Mouse (Mus musculus) midbrain, embryonic 11.5 days (tissue): ENCODE results near the gene Cct6b. TPM values are rescaled to one million over a fixed set of nuclear protein-coding genes. Genes with fewer than 3 reads are reported as not detected.

ENCODE experiments used
- ATAC-seq: fragments of 200-750 bp; cut with Nextera tagmentation; 2 replicates; pipeline ENCODE4 v1.8.0; 2017; ENCODE audit warnings: moderate TSS enrichment, moderate library complexity; ENCODE audit not compliant: low FRiP score
- DNase-seq: peaks from one replicate; pipeline ENCODE4 v3.0.0; 2015; ENCODE audit warnings: low spot score; ENCODE audit errors: missing footprints
- H3K27ac ChIP-seq: fragments of 300-500 bp; sonication (generic); 2 replicates; pipeline ENCODE4 v1.5.1; 2014; ENCODE audit warnings: low read depth, low read length
- H3K27me3 ChIP-seq: fragments of 300-500 bp; sonication (generic); 2 replicates; pipeline ENCODE4 v1.6.1; 2014; ENCODE audit warnings: mild to moderate bottlenecking, low read length, moderate library complexity, mixed read lengths; ENCODE audit not compliant: control insufficient read depth, insufficient read depth
- H3K36me3 ChIP-seq: fragments of 300-500 bp; sonication (generic); 2 replicates; pipeline ENCODE4 v1.6.1; 2014; ENCODE audit warnings: mild to moderate bottlenecking, low read length, moderate library complexity, mixed read lengths; ENCODE audit not compliant: control insufficient read depth, insufficient read depth
- H3K4me1 ChIP-seq: fragments of 300-500 bp; sonication (generic); 2 replicates; pipeline ENCODE4 v1.6.1; 2014; ENCODE audit warnings: low read length; ENCODE audit not compliant: control insufficient read depth, insufficient read depth
- H3K4me2 ChIP-seq: fragments of 300-500 bp; sonication (generic); 2 replicates; pipeline ENCODE4 v1.6.1; 2014; ENCODE audit warnings: mild to moderate bottlenecking, moderate library complexity
- H3K4me3 ChIP-seq: fragments of 300-500 bp; sonication (generic); 2 replicates; pipeline ENCODE4 v1.5.1; 2014; ENCODE audit warnings: low read depth, low read length
- H3K9ac ChIP-seq: fragments of 300-500 bp; sonication (generic); 2 replicates; pipeline ENCODE4 v1.6.1; 2014; ENCODE audit warnings: low read length
- H3K9me3 ChIP-seq: fragments of 300-500 bp; sonication (generic); 2 replicates; pipeline ENCODE4 v1.6.1; 2016; ENCODE audit warnings: low read length; ENCODE audit not compliant: control insufficient read depth
- WGBS: fragments of 180-500 bp; shearing (Covaris S2); extraction: QIAGEN DNeasy Blood & Tissue Kit; methylation state at CpG from one replicate; pipeline ENCODE4 v1.1.7; 2014; 5-methylcytosine and 5-hydroxymethylcytosine counted together
- polyA plus RNA-seq: library from polyadenylated mRNA; unstranded; fragments of >200 nt; fragmentation: Nextera tagmentation; extraction: Ambion mirVana; gene quantifications from 2 replicates; pipeline ENCODE4 v1.2.1, GENCODE M21; 2014

The Cct6b gene
- polyA plus RNA-seq: 0.16 and 0.52 TPM in 2 replicates

DNA sequence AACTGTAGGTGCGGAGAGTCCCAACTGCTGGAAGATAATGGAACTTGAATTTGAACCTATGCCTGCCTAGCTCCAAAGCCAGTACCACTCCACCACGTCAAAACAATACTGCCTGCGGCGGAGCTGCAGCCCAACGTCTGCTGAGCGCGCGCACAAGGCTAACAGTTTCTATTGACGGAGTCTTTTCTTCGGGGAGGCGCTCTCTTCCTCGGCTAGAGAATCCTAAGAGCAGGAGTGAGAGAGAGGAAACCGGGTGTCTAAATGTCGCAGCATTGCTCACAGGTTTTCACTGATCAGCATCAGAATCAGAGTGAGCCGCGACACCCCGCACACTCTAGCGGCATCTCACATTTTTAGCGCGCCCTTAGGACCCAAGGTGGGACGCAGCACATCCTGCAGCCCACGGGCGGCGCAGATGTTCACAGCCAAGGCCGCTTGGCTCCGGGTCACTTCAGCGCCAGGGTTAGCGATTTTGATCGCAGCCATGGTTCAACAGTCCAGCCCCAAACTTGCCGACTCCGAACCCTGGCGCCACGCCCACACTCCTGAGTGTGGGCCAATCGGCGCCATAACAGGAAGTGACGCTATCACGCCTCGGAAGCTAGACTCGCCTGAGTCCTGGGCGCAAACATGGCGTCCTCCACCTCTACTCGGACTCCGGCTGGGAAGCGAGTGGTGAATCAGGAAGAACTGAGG, at the start of gene Cct6b, which contains the start of gene Zfp830:
TSS of gene Cct6b (minus strand) at position 580 of the 696 bp plus-strand sequence.
TSS of gene Zfp830 (plus strand) at position 604 of the 696 bp plus-strand sequence.
- Histone ChIP-seq H3K4me3 (peak within 1 kb of the TSS; percentile 93), H3K9ac (peak within 1 kb of the TSS; percentile 93), H3K27ac (peak within 1 kb of the TSS; percentile 79), H3K36me3 (no peaks in the 10 kb centered on the region), H3K4me1 (peaks cover 15% of the 10 kb centered on the region; the same call in 1 of the 2 replicates), H3K9me3 (no peaks in the 10 kb centered on the region), H3K4me2 (peak within 1 kb of the TSS; percentile 74), H3K27me3 (no peaks in the 10 kb centered on the region)
- WGBS: under 1% methylated on average over 44 of the region's 44 CpGs
- DNase-seq (peak; percentile 98), ATAC-seq (peak; percentile 100)

- H3K27me3 ChIP-seq: no peaks in the 10 kb centered on the region
- no peak overlapping the region for H3K27ac ChIP-seq
- 0 out of 2 replicates have a peak, but pooled peaks cover 2% of the 10 kb centered on the region for H3K36me3 ChIP-seq
- DNase-seq: no peak
- H3K9ac ChIP-seq: no peak overlapping the region
- no peak for ATAC-seq
- WGBS: 87% methylated on average over 5 of the region's 5 CpGs
- H3K4me3 ChIP-seq: no peak overlapping the region
- H3K4me2 ChIP-seq: no peak overlapping the region
- H3K9me3 ChIP-seq: no peaks in the 10 kb centered on the region
- no peaks in the 10 kb centered on the region for H3K4me1 ChIP-seq
Observed at GRCm38 (mm10) chr11:82808485-82808884, 44.4 kb upstream of the Cct6b start.

DNA sequence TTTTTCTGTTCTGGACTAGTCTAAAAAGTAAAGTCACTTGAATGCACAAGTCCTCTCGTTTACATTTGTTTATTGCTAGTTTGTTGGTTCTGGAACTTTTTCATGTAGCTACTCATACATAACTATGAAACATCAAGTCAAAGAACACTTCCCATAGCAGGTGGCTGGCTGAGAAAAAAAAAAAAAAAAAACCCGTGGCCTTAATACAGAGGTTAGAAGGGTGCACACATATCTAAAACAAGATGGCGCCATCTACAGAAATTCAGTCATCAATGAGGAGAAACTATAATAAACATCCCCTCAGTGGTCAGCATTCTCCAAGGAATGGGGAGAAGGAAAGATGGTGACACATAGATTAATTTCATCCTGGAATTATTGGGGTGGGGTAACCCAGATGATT, 43.2 kb upstream of the Cct6b start:
- Histone ChIP-seq H3K4me2 (no peak overlapping the region), H3K27ac (no peak overlapping the region), H3K27me3 (no peaks in the 10 kb centered on the region), H3K4me3 (no peak overlapping the region), H3K36me3 (0 out of 2 replicates have a peak, but pooled peaks cover 2% of the 10 kb centered on the region), H3K4me1 (no peaks in the 10 kb centered on the region), H3K9me3 (no peaks in the 10 kb centered on the region), H3K9ac (no peak overlapping the region)
- ATAC-seq (no peak), DNase-seq (no peak)
- 81% methylated on average over 3 of the region's 3 CpGs for WGBS

- no peak overlapping the region for H3K4me2 ChIP-seq
- WGBS: 81% methylated on average over 3 of the region's 3 CpGs
- H3K4me1 ChIP-seq: no peaks in the 10 kb centered on the region
- H3K9ac ChIP-seq: no peak overlapping the region
- H3K27me3 ChIP-seq: no peaks in the 10 kb centered on the region
- no peak for DNase-seq
- peaks cover 6% of the 10 kb centered on the region; the same call in 1 of the 2 replicates for H3K36me3 ChIP-seq
- no peak overlapping the region for H3K4me3 ChIP-seq
- no peaks in the 10 kb centered on the region for H3K9me3 ChIP-seq
- no peak for ATAC-seq
- no peak overlapping the region for H3K27ac ChIP-seq
Observed at GRCm38 (mm10) chr11:82806656-82807055, 42.5 kb upstream of the Cct6b start.

GRCm38 (mm10) chr11:82783453-82783852, 19.3 kb upstream of the Cct6b start:
- WGBS: 92% methylated on average over 11 of the region's 11 CpGs
- peaks cover 11% of the 10 kb centered on the region for H3K36me3 ChIP-seq

GRCm38 (mm10) chr11:82782197-82782596, 18.1 kb upstream of the Cct6b start:
- peak overlapping the region; percentile 79 for H3K4me2 ChIP-seq
- H3K36me3 ChIP-seq: peaks cover 9% of the 10 kb centered on the region
- H3K9me3 ChIP-seq: no peaks in the 10 kb centered on the region
- ATAC-seq: no peak
- H3K27me3 ChIP-seq: no peaks in the 10 kb centered on the region
- peak overlapping the region; percentile 97 for H3K9ac ChIP-seq
- no peak for DNase-seq
- H3K27ac ChIP-seq: no peak overlapping the region
- peak overlapping the region; percentile 97 for H3K4me3 ChIP-seq
- WGBS: 61% methylated on average over 6 of the region's 6 CpGs
- H3K4me1 ChIP-seq: peaks cover 12% of the 10 kb centered on the region

More at GRCm38 (mm10) chr11:82783453-82783852, 19.3 kb upstream of the Cct6b start:
- H3K4me2 ChIP-seq: no peak overlapping the region
- H3K27ac ChIP-seq: no peak overlapping the region
- H3K27me3 ChIP-seq: no peaks in the 10 kb centered on the region
- no peak overlapping the region for H3K4me3 ChIP-seq
- ATAC-seq (no peak), DNase-seq (no peak)
- H3K9me3 ChIP-seq: no peaks in the 10 kb centered on the region
- H3K9ac ChIP-seq: no peak overlapping the region
- peaks cover 12% of the 10 kb centered on the region for H3K4me1 ChIP-seq

DNA sequence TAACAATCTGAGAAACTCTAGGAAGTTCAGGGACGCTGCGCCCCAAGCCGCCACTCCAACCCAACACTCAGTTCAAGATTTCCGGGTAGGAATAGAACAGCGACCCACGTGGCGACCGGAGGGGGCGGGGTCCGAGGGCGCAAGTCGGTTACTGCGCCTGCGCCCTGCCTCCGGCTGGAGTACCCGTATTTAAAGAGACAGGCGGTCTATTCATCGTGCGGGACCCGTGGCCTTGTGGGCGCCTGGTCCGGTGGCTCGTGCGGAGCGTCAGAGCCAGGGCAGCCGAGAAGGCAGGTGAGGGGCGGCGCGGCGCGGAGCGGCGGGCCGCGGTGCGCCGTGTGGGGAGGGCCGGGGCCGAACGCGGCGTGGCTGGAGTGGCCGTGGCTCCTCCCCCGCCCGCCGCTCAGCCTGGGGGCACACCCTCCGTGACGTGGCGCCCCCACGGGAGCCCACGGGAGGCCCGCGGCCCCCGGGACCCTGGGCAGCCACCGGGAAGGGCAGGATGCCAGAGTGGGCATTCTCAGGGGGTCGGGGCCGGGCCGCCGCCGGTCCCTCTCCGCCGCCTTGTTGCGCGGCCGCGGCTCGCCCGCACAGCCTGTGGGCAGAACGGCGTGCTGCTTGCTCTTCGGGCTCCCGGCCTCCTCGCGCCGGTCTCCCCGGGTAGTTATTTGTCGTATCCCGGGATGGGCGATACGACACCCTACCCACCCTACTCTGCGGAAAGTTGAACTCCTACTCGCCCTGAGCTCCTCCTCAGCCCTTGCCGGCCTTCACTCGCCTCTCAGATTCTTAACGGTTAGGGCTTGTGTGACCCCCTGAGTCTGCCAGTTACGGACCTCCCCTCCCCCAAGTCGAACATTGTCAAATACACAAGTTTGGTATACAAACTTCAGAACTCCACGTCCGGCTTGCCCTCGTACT, 17.1 kb upstream of the Cct6b start, which contains the start of gene Lig3:
TSS of gene Lig3 (plus strand) at position 126 of the 921 bp plus-strand sequence.
- WGBS: under 1% methylated on average over 77 of the region's 90 CpGs
- peak within 1 kb of the TSS; percentile 79 for H3K4me2 ChIP-seq
- no peaks in the 10 kb centered on the region for H3K27me3 ChIP-seq
- H3K27ac ChIP-seq: peak within 1 kb of the TSS; percentile 89
- peaks cover 12% of the 10 kb centered on the region for H3K4me1 ChIP-seq
- DNase-seq: peak; percentile 99
- H3K4me3 ChIP-seq: peak within 1 kb of the TSS; percentile 97
- peaks cover 9% of the 10 kb centered on the region for H3K36me3 ChIP-seq
- ATAC-seq: peak; percentile 96
- no peaks in the 10 kb centered on the region for H3K9me3 ChIP-seq
- H3K9ac ChIP-seq: peak within 1 kb of the TSS; percentile 97

DNA sequence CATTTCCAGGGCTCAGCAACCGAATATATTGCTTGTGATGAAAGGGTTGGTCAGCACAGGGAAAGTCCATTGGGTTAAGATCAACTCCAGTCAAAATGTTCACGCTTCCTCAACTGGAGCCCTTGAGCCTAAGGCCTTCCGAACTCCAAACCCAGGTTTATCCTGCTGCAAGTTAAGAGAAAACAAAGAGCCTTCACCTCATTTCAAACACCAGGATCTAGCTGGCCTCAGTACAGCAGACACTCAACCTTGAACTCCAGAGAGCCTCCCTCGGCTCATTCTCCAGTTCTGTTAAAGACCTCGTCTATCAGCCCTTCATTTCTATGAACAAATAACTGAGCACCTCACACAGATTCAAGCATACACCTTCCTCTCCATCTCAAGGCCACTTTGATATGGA, 16.0 kb upstream of the Cct6b start:
- ATAC-seq (no peak), DNase-seq (peak; percentile 85)
- no peaks in the 10 kb centered on the region for H3K9me3 ChIP-seq
- H3K36me3 ChIP-seq: peaks cover 6% of the 10 kb centered on the region
- peaks cover 12% of the 10 kb centered on the region for H3K4me1 ChIP-seq
- no peaks in the 10 kb centered on the region for H3K27me3 ChIP-seq
- H3K4me2 ChIP-seq: peak overlapping the region; percentile 79
- H3K9ac ChIP-seq: peak overlapping the region; percentile 97
- no peak overlapping the region for H3K27ac ChIP-seq
- peak overlapping the region; percentile 97 for H3K4me3 ChIP-seq
- WGBS: 60% methylated on average over 5 of the region's 5 CpGs
